Mouse (Mus musculus): Measurements from ENCODE around the gene Lmnb2.

- TF ChIP-seq CTCF (IDR thresholded peaks at IDR 0.05; ENCODE audit: control insufficient read depth, insufficient read depth, insufficient read length) (no peak), MAX (IDR thresholded peaks at IDR 0.05) (no peak), USF1 (IDR thresholded peaks at IDR 0.05; ENCODE audit: low read depth) (no peak), CEBPB (IDR thresholded peaks at IDR 0.05; ENCODE audit: low read depth) (no peak), MYOD1 (IDR thresholded peaks at IDR 0.05; ENCODE audit: control insufficient read depth, insufficient read length, low read depth) (no peak), MYOG (IDR thresholded peaks at IDR 0.05; ENCODE audit: control insufficient read depth, extremely low read depth, insufficient read length) (no peak), FOSL1 (IDR thresholded peaks at IDR 0.05; ENCODE audit: insufficient read depth, low read length, poor library complexity, severe bottlenecking) (no peak)
Measured at GRCm38 (mm10) chr10:80954843-80955242, 36.8 kb upstream of the Lmnb2 start.

Data from C2C12 (cell line).